Mouse (Mus musculus) thymus, postnatal 10 days (tissue): ENCODE results near the gene Dpp6.

ENCODE experiments used
- DNase-seq, 2 experiments: peaks; one replicate each; pipeline ENCODE4 v3.0.0; 2021; ENCODE audit warnings: low spot score in 2 of 2

Dpp6 gene

GRCm38 (mm10) chr5:26969941-26970590, 153.1 kb downstream of the Dpp6 start:
- no peak for DNase-seq

GRCm38 (mm10) chr5:26973166-26973565, 156.2 kb downstream of the Dpp6 start:
- no peak for DNase-seq

GRCm38 (mm10) chr5:26979348-26979747, 162.3 kb downstream of the Dpp6 start:
- no peak for DNase-seq

GRCm38 (mm10) chr5:26979755-26980154, 162.8 kb downstream of the Dpp6 start:
- DNase-seq: no peak

- no peak for DNase-seq
Measured at GRCm38 (mm10) chr5:26985114-26985513, 168.1 kb downstream of the Dpp6 start.

GRCm38 (mm10) chr5:26991587-26991986, 174.6 kb downstream of the Dpp6 start:
- no peak for DNase-seq

GRCm38 (mm10) chr5:27003537-27003936, 186.5 kb downstream of the Dpp6 start:
- DNase-seq: no peak

- DNase-seq: no peak
Measured at GRCm38 (mm10) chr5:27009157-27009556, 192.2 kb downstream of the Dpp6 start.

- no peak for DNase-seq
Measured at GRCm38 (mm10) chr5:27010582-27010981, 193.6 kb downstream of the Dpp6 start.

- DNase-seq: no peak
Measured at GRCm38 (mm10) chr5:27018314-27018956, 201.4 kb downstream of the Dpp6 start.

- no peak for DNase-seq
Measured at GRCm38 (mm10) chr5:27028611-27029010, 211.6 kb downstream of the Dpp6 start.

GRCm38 (mm10) chr5:27029784-27030183, 212.8 kb downstream of the Dpp6 start:
- DNase-seq: no peak

- DNase-seq: no peak
Measured at GRCm38 (mm10) chr5:27034858-27035257, 217.9 kb downstream of the Dpp6 start.

GRCm38 (mm10) chr5:27035291-27035690, 218.3 kb downstream of the Dpp6 start:
- no peak for DNase-seq

GRCm38 (mm10) chr5:27035891-27036290, 218.9 kb downstream of the Dpp6 start:
- DNase-seq: no peak

GRCm38 (mm10) chr5:27037796-27038195, 220.8 kb downstream of the Dpp6 start:
- DNase-seq: no peak

GRCm38 (mm10) chr5:27048167-27048566, 231.2 kb downstream of the Dpp6 start:
- no peak for DNase-seq

- no peak for DNase-seq
Measured at GRCm38 (mm10) chr5:27048926-27049325, 231.9 kb downstream of the Dpp6 start.

- DNase-seq: no peak
Measured at GRCm38 (mm10) chr5:27049341-27050091, 232.5 kb downstream of the Dpp6 start.

- no peak for DNase-seq
Measured at GRCm38 (mm10) chr5:27051250-27051649, 234.2 kb downstream of the Dpp6 start.

GRCm38 (mm10) chr5:27052441-27052840, 235.4 kb downstream of the Dpp6 start:
- no peak for DNase-seq

GRCm38 (mm10) chr5:27056436-27056835, 239.4 kb downstream of the Dpp6 start:
- no peak for DNase-seq

GRCm38 (mm10) chr5:27060114-27060513, 243.1 kb downstream of the Dpp6 start:
- no peak for DNase-seq
